Mouse (Mus musculus) frontal cortex, postnatal 25 days (tissue): ENCODE results near the gene Pphln1.

ENCODE experiments used
- DNase-seq, 2 experiments: peaks; one replicate each; pipeline ENCODE4 v3.0.0; 2022; ENCODE audit warnings: low spot score in 2 of 2

Gene Pphln1

GRCm38 (mm10) chr15:93433811-93434210 is 35.7 kb downstream of the Pphln1 start:
- DNase-seq: no peak

- no peak for DNase-seq
Measured at GRCm38 (mm10) chr15:93435998-93436397, 37.8 kb downstream of the Pphln1 start.

- DNase-seq: peak; percentile 29 to 55
Measured at GRCm38 (mm10) chr15:93438663-93439062, 40.5 kb downstream of the Pphln1 start.

- no peak for DNase-seq
Measured at GRCm38 (mm10) chr15:93442271-93442670, 44.1 kb downstream of the Pphln1 start.

- no peak for DNase-seq
Measured at GRCm38 (mm10) chr15:93443676-93444075, 45.5 kb downstream of the Pphln1 start.

- no peak for DNase-seq
Measured at GRCm38 (mm10) chr15:93448862-93449261, 50.7 kb downstream of the Pphln1 start.

- no peak for DNase-seq
Measured at GRCm38 (mm10) chr15:93453296-93453695, 55.1 kb downstream of the Pphln1 start.

- no peak for DNase-seq
Measured at GRCm38 (mm10) chr15:93456005-93456404, 57.9 kb downstream of the Pphln1 start.

GRCm38 (mm10) chr15:93459422-93459821 is 61.3 kb downstream of the Pphln1 start:
- DNase-seq: no peak

- DNase-seq: no peak
Measured at GRCm38 (mm10) chr15:93461066-93461465, 62.9 kb downstream of the Pphln1 start.

- DNase-seq: no peak
Measured at GRCm38 (mm10) chr15:93471651-93472050, 73.5 kb downstream of the Pphln1 start.

GRCm38 (mm10) chr15:93472089-93472488 is 73.9 kb downstream of the Pphln1 start:
- no peak for DNase-seq

GRCm38 (mm10) chr15:93474277-93474676 is 76.1 kb downstream of the Pphln1 start:
- DNase-seq: no peak

GRCm38 (mm10) chr15:93475688-93476087 is 77.5 kb downstream of the Pphln1 start:
- no peak for DNase-seq

GRCm38 (mm10) chr15:93477729-93478128 is 79.6 kb downstream of the Pphln1 start:
- DNase-seq: no peak

- no peak for DNase-seq
Measured at GRCm38 (mm10) chr15:93478676-93479075, 80.5 kb downstream of the Pphln1 start.

GRCm38 (mm10) chr15:93479445-93479844 is 81.3 kb downstream of the Pphln1 start:
- DNase-seq: no peak

GRCm38 (mm10) chr15:93481112-93481511 is 83.0 kb downstream of the Pphln1 start:
- no peak for DNase-seq

- DNase-seq: no peak
Measured at GRCm38 (mm10) chr15:93484261-93484710, 86.1 kb downstream of the Pphln1 start.

- no peak for DNase-seq
Measured at GRCm38 (mm10) chr15:93485252-93485651, 87.1 kb downstream of the Pphln1 start.

GRCm38 (mm10) chr15:93486066-93486465 is 87.9 kb downstream of the Pphln1 start:
- DNase-seq: no peak

- DNase-seq: no peak
Measured at GRCm38 (mm10) chr15:93489597-93489996, 91.4 kb downstream of the Pphln1 start.

- DNase-seq: no peak
Measured at GRCm38 (mm10) chr15:93494700-93495099, 96.5 kb downstream of the Pphln1 start.

- DNase-seq: no peak
Measured at GRCm38 (mm10) chr15:93499866-93500265, 101.7 kb downstream of the Pphln1 start.
